Mouse (Mus musculus) midbrain, embryonic 15.5 days (tissue): ENCODE data around the gene Cyp2j13. TPM values are rescaled to one million over a fixed set of nuclear protein-coding genes. Genes with fewer than 3 reads are reported as not detected.
"Not testable (repeated sequence)": the region's sequence is repeated elsewhere in the genome, so short reads cannot be mapped to it uniquely, and the experiment has no call there.

ENCODE experiments used
- ATAC-seq: fragments of 200-750 bp; cut with Nextera tagmentation; replicated peaks from 2 replicates; pipeline ENCODE4 v1.8.0; 2017; ENCODE audit warnings: moderate TSS enrichment
- H3K27ac ChIP-seq: fragments of 300-500 bp; sonication (generic); 2 replicates; pipeline ENCODE4 v1.5.1; 2015; ENCODE audit warnings: mild to moderate bottlenecking, inconsistent platforms
- H3K27me3 ChIP-seq: fragments of 300-500 bp; sonication (generic); replicated peaks from 2 replicates; pipeline ENCODE4 v1.6.1; 2015; ENCODE audit warnings: inconsistent platforms
- H3K36me3 ChIP-seq: fragments of 300-500 bp; sonication (generic); replicated peaks from 2 replicates; pipeline ENCODE4 v1.6.1; 2015; ENCODE audit warnings: inconsistent platforms
- H3K4me1 ChIP-seq: fragments of 300-500 bp; sonication (generic); 2 replicates; pipeline ENCODE4 v1.6.1; 2015; ENCODE audit warnings: inconsistent platforms
- H3K4me2 ChIP-seq: fragments of 300-500 bp; sonication (generic); 2 replicates; pipeline ENCODE4 v1.6.1; 2015; ENCODE audit warnings: inconsistent platforms, mild to moderate bottlenecking, moderate library complexity
- H3K4me3 ChIP-seq: fragments of 300-500 bp; sonication (generic); 2 replicates; pipeline ENCODE4 v1.5.1; 2015; ENCODE audit warnings: mild to moderate bottlenecking, inconsistent platforms
- H3K9ac ChIP-seq: fragments of 300-500 bp; sonication (generic); 2 replicates; pipeline ENCODE4 v1.6.1; 2015; ENCODE audit warnings: mild to moderate bottlenecking, inconsistent platforms
- H3K9me3 ChIP-seq: fragments of 300-500 bp; sonication (generic); 2 replicates; pipeline ENCODE4 v1.6.1; 2016; ENCODE audit warnings: inconsistent platforms
- WGBS: fragments of 180-500 bp; shearing (Covaris S2); methylation state at CpG from one replicate; pipeline ENCODE4 v1.1.7; 2015; ENCODE audit warnings: mixed read lengths; 5-methylcytosine and 5-hydroxymethylcytosine counted together
- polyA plus RNA-seq: library from polyadenylated mRNA; unstranded; fragments of >200 nt; fragmentation: Nextera tagmentation; extraction: Ambion mirVana; gene quantifications from 2 replicates; pipeline ENCODE4 v1.2.1, GENCODE M21; 2015

The Cyp2j13 gene
- polyA plus RNA-seq, result not detected in 2 replicates

DNA sequence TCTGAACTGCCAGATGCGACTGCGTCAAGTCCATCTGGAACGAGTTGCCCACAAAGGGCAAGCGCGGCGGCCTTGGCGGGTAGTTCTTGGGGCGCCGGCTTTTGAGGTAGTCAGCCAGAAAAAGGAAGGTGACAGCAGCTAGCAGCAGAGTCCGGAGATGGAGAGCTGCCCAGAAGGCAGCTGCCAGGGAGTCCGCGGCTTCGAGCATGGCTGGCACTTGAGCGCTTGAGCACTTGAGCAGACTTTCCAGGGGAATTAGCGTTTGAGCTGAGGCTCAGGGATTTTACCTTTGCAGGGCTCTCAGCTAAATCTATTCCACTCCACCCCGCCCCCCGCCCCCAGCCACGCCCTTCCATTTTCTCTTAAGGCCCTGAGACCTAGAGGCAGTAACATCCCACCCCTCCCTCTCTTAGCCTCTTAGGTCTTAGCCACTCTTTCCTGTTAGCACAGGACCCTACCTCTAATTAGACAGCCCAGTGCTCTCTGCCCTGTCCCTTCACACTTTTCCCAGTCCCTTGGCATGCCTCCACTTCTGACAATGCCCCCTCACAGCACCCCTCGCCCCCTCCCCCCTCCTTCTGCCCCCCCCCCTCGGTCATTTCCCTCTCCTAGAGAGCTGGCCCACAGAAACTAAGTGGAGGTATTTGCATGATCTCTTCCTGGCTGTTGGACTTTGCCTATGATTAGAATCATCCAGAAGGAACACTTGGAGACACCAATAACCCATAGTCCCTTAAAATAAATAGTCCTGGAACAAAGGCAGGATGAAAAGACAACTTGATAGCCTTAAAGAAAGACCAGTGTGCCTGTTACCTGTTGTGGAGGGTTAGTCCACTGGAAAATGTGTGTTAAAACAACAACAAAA lies at the start of gene Cyp2j13:
Gene Cyp2j13 (minus strand): TSS at position 286 of the 865 bp plus-strand sequence.
- Histone ChIP-seq H3K9ac (no peak within 1 kb of the TSS), H3K4me3 (peak within 1 kb of the TSS; percentile 26)
- 8% methylated on average over 20 of the region's 20 CpGs for WGBS

GRCm38 (mm10) chr4:96096841-96097240 lies 19.5 kb upstream of the Cyp2j13 start:
- Histone ChIP-seq H3K4me1 (no peaks in the 10 kb centered on the region), H3K27me3 (no peaks in the 10 kb centered on the region), H3K9me3 (no peaks in the 10 kb centered on the region), H3K4me3 (no peak overlapping the region), H3K9ac (no peak overlapping the region), H3K36me3 (no peaks in the 10 kb centered on the region), H3K27ac (no peak overlapping the region), H3K4me2 (no peak overlapping the region)
- no peak for ATAC-seq
- 79% methylated on average over 2 of the region's 2 CpGs for WGBS

More for the DNA sequence above, at the start of gene Cyp2j13:
- Histone ChIP-seq H3K4me2 (peak within 1 kb of the TSS; percentile 55), H3K27me3 (no peaks in the 10 kb centered on the region), H3K27ac (no peak within 1 kb of the TSS), H3K9me3 (no peaks in the 10 kb centered on the region), H3K36me3 (no peaks in the 10 kb centered on the region), H3K4me1 (peaks cover 4% of the 10 kb centered on the region)
- ATAC-seq, result peak; percentile 92

DNA sequence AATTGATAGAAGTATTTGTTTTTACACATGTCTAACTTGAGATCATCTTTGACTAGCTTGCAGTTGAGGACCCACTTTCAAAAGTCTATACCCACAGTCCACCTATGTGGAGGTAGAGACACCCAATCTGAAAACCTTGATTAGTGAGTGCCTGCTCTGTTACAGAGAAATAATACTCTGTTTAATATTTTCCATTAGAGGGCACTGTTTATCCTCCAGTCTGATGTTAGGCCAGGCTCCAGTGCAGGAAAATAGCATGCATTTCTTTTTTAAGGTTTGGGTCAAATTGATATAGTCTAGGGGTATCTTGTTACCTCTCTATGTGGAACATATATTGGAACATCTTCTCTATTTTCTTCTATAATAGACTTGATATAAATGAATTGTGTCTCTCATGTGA lies 14.5 kb upstream of the Cyp2j13 start:
- no peaks in the 10 kb centered on the region for H3K27me3 ChIP-seq
- H3K4me2 ChIP-seq, result no peak overlapping the region
- no peaks in the 10 kb centered on the region for H3K36me3 ChIP-seq
- no peaks in the 10 kb centered on the region for H3K4me1 ChIP-seq
- H3K9me3 ChIP-seq, result no peaks in the 10 kb centered on the region
- H3K9ac ChIP-seq, result no peak overlapping the region
- no peak overlapping the region for H3K27ac ChIP-seq
- ATAC-seq, result no peak
- H3K4me3 ChIP-seq, result no peak overlapping the region

- not testable (repeated sequence) for H3K4me2 ChIP-seq, H3K9me3 ChIP-seq, H3K27me3 ChIP-seq, H3K9ac ChIP-seq, H3K36me3 ChIP-seq, H3K4me1 ChIP-seq, H3K27ac ChIP-seq, ATAC-seq, H3K4me3 ChIP-seq
- WGBS, result 33% methylated on average over 6 of the region's 6 CpGs
Observed at GRCm38 (mm10) chr4:96089356-96090048, 12.2 kb upstream of the Cyp2j13 start.

- no peak overlapping the region for H3K27ac ChIP-seq
- no peak overlapping the region for H3K4me2 ChIP-seq
- no peak overlapping the region for H3K4me3 ChIP-seq
- no peak for ATAC-seq
- H3K9ac ChIP-seq, result no peak overlapping the region
- peaks cover 4% of the 10 kb centered on the region for H3K4me1 ChIP-seq
- no peaks in the 10 kb centered on the region for H3K9me3 ChIP-seq
- H3K27me3 ChIP-seq, result no peaks in the 10 kb centered on the region
- no peaks in the 10 kb centered on the region for H3K36me3 ChIP-seq
Observed at GRCm38 (mm10) chr4:96078308-96078707, 962 bp upstream of the Cyp2j13 start.

DNA sequence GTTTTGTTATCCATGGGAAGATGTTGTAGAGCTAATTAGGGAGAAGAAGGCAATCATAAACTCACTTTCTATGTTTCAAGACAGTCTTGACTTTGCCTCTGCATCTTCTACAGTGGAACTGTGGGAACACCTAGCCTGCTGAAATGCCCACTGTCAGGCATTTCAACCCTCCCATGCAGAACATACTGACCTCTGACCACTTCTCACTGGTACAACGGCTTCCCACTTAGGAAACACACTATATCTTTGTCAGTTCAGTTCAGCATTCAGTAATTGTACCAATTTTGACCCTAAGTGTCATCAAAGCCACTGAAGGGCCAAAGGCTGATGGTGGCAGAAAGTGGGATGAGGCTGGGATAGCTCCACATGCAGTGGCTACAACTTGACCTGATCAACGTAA lies 15.3 kb downstream of the Cyp2j13 start:
- 89% methylated on average over 2 of the region's 2 CpGs for WGBS
- Histone ChIP-seq H3K4me3 (no peak overlapping the region), H3K4me1 (no peaks in the 10 kb centered on the region), H3K27me3 (no peaks in the 10 kb centered on the region), H3K9me3 (no peaks in the 10 kb centered on the region), H3K9ac (no peak overlapping the region), H3K4me2 (no peak overlapping the region), H3K27ac (no peak overlapping the region), H3K36me3 (no peaks in the 10 kb centered on the region)
- no peak for ATAC-seq

GRCm38 (mm10) chr4:96060106-96060505 lies 17.2 kb downstream of the Cyp2j13 start:
- Histone ChIP-seq H3K9ac (no peak overlapping the region), H3K27ac (no peak overlapping the region), H3K4me2 (no peak overlapping the region), H3K4me3 (no peak overlapping the region), H3K4me1 (no peaks in the 10 kb centered on the region), H3K27me3 (no peaks in the 10 kb centered on the region), H3K36me3 (no peaks in the 10 kb centered on the region), H3K9me3 (no peaks in the 10 kb centered on the region)
- no peak for ATAC-seq
- 91% methylated on average over 2 of the region's 2 CpGs for WGBS

DNA sequence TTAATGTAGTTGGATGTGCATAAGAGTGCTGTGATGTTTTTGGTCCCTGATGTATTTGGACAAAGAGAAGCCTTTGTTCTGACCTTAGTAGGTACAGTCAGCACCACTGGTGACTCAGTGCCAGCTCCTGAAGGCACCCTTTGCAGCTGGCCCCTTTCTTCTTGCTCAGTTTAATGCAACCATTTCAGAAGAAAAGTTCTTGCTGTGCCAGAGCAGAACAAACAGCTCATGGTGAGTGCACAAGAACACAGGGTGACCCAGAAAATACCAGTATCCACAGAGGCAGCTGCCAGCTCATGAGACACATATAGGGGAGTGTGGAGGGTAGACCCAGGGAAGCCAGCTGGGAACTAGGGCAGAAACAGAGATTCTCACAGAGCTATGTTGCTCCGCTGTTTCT lies 48.9 kb downstream of the Cyp2j13 start:
- Histone ChIP-seq H3K4me2 (no peak overlapping the region), H3K9me3 (no peaks in the 10 kb centered on the region), H3K4me3 (no peak overlapping the region), H3K27ac (no peak overlapping the region), H3K36me3 (0 out of 2 replicates have a peak, but pooled peaks cover 3% of the 10 kb centered on the region), H3K4me1 (no peaks in the 10 kb centered on the region), H3K9ac (no peak overlapping the region), H3K27me3 (no peaks in the 10 kb centered on the region)
- ATAC-seq, result peak; percentile 50
- WGBS, result 81% methylated on average over 1 of the region's 1 CpGs

GRCm38 (mm10) chr4:96022803-96023202 lies 54.5 kb downstream of the Cyp2j13 start:
- H3K4me1 ChIP-seq, result no peaks in the 10 kb centered on the region
- ATAC-seq, result no peak
- no peak overlapping the region for H3K27ac ChIP-seq
- no peak overlapping the region for H3K9ac ChIP-seq
- no peaks in the 10 kb centered on the region for H3K9me3 ChIP-seq
- no peak overlapping the region for H3K4me3 ChIP-seq
- H3K27me3 ChIP-seq, result no peaks in the 10 kb centered on the region
- H3K36me3 ChIP-seq, result peaks cover 20% of the 10 kb centered on the region
- H3K4me2 ChIP-seq, result no peak overlapping the region

GRCm38 (mm10) chr4:96016875-96017274 lies 60.5 kb downstream of the Cyp2j13 start:
- no peaks in the 10 kb centered on the region for H3K9me3 ChIP-seq
- no peak overlapping the region for H3K9ac ChIP-seq
- H3K27ac ChIP-seq, result no peak overlapping the region
- no peaks in the 10 kb centered on the region for H3K27me3 ChIP-seq
- H3K4me2 ChIP-seq, result no peak overlapping the region
- no peak overlapping the region for H3K4me3 ChIP-seq
- no peak for ATAC-seq
- 93% methylated on average over 1 of the region's 1 CpGs for WGBS
- H3K36me3 ChIP-seq, result peaks cover 20% of the 10 kb centered on the region
- no peaks in the 10 kb centered on the region for H3K4me1 ChIP-seq

DNA sequence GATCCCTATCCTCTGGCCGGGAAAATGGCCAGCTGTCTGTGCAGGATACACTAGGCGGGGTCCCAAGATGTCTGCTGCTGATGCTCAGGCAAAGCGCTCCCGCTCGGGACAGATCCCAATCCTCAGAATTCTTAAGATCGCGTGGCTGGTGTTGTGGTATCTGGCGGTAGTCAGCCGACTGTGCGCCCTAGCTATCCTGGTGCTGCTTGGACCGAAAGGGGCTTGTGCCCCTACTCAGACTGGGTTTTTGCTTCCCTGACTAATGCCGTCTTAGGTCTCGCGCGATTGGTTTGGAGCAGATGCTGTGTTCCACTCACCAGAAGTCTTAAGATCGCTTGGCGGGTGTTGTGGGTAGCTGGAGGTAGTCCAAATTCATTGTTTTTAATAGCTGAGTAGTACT lies 95.1 kb downstream of the Cyp2j13 start:
- not testable (repeated sequence) for H3K4me3 ChIP-seq, ATAC-seq, H3K36me3 ChIP-seq, H3K4me1 ChIP-seq, H3K9me3 ChIP-seq, H3K27ac ChIP-seq, H3K9ac ChIP-seq, H3K4me2 ChIP-seq, H3K27me3 ChIP-seq
- WGBS, result 94% methylated on average over 17 of the region's 17 CpGs
